Mouse (Mus musculus) heart, adult 9 months (tissue): ENCODE data around the gene Traf3ip2.
A peak's percentile ranks its signal among the peaks of the same experiment; 100 is the strongest.

Source experiments
- DNase-seq, 2 experiments: peaks; one replicate each; pipeline ENCODE4 v3.0.0; 2022; ENCODE audit warnings: low spot score in 2 of 2

Traf3ip2 gene

DNA sequence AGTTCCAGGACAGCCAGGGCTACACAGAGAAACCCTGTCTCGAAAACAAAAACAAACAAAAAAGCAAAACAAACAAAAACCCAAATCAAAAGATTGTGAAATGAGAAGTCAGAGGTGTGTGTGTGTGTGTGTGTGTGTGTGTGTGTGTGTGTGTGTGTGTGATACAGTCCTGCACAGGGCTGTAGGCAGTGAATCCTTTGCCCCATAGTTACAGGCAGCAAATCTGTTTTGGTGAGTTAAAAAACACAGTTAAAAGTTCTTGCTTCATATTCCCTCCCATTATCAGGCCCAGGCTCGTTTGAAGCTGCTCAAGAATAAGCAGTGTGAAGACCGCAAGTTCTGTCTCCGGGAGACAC, at the start of gene Traf3ip2:
TSS of gene Traf3ip2 (plus strand) at position 302 of the 356 bp plus-strand sequence.
- DNase-seq, result no peak

DNA sequence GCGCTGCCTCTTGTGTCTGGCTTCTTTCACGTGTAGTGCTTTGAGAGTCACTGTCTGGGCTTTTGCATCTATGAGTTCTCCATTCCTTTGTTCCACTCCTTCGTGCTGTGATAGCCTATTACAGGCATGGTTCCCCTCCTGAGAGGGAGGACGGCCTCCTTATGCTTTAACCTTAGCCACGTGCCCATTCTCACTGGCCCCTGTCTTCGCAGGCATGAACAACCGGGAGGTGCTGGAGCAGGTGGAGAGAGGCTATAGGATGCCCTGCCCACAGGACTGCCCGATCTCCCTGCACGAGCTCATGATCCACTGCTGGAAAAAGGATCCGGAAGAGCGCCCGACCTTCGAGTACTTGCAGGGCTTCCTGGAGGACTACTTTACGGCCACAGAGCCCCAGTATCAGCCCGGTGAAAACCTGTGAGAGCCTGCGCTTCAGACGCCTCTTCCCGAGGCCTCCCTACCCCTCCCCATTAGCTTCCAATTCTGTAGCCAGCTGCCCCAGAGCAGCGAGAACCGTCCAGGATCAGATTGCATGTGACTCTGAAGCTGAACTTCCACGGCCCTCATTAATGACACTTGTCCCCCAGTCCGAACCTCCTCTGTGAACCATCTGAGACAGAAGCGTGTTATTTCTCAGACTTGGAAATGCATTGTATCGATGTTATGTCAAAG, 49.0 kb upstream of the Traf3ip2 start:
- DNase-seq, result no peak

DNA sequence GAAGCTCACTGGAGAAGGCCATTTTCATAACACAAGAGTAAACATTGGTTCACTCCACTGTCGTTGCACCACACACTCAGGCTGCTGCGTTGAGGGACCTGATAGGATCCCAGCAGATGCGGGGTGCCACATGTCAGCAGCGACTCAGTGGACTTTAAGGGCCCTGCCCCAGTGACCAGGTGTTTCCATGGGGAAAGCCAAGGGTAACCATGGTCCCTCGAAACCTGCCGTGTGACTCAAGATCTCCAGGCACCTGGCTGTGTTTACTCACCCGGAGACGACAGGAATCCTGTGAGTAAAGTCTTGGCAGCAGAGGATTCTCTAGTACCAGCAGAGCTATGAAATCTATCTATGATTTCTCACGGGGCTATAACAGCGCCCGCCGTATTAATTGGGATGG, 45.8 kb upstream of the Traf3ip2 start:
- no peak for DNase-seq

DNA sequence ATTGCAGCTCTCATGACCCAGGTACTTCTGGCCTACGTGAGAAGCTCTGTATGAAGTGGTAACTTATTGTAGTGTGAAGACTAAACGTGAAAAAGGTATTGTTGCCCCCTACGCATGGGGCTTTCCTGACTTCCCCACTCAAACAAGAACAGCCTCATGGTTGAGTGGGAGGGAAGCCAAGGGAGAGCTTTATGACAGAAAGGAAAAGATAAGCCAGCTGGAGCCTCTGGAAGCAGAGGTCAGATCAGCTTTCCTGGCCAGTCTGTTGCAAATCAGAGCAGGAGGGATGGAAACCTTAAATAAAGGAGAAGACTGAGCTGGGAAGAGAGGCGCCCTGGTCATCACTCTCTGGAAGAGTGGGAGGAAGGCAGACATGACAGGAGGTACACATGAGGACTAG, 43.7 kb upstream of the Traf3ip2 start:
- no peak for DNase-seq

DNA sequence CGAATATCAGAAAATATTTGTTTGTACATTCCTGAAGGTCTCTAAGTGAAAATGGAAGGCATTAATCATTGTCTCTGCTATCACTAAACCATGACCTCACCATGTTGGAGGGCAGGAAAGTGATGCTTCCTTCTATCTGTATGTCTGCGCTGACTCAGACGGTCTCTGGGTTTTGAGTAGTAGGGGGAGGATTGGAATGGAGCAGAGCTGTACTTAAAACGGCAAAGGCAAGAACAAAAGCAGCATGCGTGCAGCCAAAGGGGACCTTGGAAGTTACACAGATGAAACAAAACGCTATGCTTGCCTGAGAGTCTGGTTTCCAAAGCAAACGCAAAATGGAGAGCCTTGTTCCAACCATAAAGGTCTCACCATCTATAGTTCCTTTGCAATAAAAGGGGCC, 41.7 kb upstream of the Traf3ip2 start:
- no peak for DNase-seq

DNA sequence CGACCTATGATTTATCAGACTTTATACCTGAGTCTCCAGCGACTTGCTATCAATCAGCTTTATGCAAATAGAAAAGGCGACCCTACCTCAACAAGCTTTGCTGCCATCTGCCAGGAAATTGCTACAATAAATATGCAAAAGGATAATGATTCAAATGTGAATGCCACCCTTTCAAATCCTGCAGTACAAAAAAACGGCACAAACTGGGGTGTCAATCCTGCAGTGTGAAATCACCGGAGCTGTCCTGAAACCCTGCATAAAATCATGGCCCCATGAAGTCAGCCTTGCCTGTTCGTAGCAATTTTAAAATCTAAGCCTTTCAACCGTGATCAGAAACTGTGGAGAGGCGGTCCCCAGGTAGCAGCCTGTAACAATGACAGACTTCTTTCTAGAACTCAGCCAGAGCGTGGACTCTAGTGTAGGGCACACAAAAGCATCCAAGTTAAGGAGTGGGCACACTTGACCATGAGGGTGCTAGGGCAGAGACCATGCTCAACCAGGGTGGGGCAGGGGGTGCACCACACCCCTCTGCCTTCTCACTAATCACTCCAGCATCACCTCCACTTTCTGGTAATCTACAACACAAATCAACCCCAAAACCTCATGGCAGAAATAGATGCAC, 40.6 kb upstream of the Traf3ip2 start:
- no peak for DNase-seq

DNA sequence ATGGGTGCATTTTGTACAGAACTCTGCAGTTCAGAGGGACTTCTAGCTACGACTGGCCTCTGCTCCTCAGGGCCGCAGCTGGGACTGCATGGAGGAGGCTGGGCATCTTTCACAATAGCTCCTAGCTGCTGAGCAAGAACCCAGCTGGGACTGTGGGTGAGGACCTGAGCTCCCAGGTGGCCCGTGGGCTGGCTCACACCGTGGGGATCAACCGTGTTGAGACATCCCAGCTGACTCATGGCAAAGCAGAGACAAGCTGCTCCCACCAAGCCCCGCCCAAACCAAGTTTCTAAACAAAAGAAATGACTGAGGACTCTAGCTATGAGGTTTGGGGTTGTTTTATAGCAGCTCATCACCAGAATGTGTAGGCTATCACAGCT, 40.1 kb upstream of the Traf3ip2 start:
- DNase-seq, result peak; percentile 40

DNA sequence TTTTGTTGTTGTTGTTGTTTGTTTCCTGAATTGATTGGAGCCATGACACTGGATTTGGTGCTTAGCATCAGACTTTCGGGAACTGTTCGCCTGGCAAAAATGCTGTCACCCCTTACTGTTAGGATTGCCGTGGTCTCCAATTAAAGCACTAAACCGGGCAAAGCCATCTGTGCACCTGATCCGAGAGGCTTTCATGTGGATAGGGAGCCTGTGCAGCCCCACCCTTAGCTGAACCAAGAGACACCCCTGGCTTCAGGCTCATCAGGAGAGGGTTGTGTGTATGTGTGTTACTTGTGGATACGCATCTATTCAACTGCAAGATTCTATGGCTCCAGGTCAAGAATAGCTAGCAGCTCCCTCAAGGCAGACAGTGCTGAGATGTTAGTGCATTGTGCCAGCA, 36.3 kb upstream of the Traf3ip2 start:
- DNase-seq, result no peak

DNA sequence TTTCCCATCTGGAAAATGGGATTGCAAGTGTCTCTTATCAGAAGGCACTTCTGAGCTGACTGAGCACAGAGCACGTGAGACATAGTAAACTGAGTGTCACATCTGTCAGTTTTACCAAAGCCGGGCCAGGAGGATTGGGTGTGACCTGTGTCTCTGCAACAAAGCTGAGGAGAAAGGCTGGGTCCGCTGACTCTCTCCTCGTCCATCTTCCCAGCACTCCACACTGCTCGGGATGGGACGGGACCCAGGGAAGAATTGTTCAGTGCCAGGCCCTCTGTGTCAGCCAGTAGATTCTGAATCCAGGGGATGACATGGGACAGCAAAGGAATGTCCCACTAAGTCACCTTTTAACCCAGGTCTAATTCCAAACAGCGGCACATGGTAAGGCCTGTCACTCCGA, 32.3 kb upstream of the Traf3ip2 start:
- no peak for DNase-seq

DNA sequence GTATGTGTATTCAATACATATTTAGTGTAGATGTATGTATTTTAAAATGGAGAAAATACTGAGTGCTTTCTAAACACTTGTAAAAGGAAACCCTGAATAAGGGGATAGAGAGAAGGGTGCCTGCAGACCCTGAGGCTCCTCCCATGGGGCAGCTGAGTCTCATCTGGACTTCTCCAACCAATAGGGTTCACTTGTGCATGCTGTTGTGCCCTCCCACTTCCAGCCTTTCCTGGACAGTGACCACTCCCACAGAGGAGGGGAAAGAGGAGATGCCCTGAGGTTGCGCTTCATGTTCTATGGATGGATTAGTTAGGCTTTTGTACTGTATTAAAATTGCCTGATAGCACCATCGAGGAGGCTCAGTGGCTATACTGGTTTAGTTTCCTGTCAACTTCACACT, 30.3 kb upstream of the Traf3ip2 start:
- DNase-seq, result no peak

DNA sequence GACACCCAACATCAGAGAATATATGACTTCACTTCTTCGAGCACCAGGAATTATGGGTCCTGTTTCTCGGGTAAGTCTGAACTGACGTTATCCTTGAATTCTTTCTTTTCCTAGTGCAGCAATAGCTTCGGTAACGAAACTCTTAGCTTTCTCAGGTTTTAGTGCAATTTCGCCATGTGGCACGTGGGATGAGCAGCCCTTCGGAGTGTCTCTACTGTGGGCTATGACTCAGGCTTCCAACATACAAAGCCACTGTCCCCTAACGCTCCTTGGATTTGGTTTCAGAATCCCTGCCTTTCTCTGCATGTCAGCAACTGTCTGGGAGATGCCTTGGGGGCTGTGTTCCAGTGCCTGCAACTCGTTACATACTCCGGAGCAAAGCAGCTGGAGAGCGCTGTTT, 29.0 kb upstream of the Traf3ip2 start:
- no peak for DNase-seq

DNA sequence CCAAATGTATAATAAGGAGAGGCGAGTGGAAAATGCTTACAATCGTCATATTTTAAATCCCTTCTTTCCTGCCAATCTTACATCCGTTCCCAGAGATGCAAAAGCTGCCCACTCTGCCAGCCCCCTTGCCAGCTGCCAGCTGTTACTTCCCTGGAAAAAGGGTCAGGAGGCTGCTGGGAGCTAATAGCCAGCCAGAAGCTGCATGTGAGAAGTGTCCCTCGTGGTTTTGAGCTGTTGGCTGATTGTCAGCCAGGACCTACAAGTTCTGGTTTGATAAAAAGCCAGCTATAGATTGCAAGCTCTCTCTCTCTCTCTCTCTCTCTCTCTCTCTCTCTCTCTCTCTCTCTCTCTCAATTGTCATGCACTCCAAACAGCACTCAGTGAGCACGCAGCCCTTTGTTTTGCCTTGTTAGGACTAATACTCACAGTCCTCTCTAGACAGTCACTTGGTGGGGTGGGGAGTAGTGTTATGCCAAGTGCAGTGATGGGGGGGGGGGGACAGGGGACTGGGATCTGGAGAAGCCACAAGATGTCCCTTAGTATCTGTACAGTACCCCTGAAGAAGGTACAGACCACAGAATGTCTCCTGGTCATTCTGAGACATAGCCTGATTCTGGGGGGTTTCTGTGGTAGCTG, 25.3 kb upstream of the Traf3ip2 start:
- no peak for DNase-seq

DNA sequence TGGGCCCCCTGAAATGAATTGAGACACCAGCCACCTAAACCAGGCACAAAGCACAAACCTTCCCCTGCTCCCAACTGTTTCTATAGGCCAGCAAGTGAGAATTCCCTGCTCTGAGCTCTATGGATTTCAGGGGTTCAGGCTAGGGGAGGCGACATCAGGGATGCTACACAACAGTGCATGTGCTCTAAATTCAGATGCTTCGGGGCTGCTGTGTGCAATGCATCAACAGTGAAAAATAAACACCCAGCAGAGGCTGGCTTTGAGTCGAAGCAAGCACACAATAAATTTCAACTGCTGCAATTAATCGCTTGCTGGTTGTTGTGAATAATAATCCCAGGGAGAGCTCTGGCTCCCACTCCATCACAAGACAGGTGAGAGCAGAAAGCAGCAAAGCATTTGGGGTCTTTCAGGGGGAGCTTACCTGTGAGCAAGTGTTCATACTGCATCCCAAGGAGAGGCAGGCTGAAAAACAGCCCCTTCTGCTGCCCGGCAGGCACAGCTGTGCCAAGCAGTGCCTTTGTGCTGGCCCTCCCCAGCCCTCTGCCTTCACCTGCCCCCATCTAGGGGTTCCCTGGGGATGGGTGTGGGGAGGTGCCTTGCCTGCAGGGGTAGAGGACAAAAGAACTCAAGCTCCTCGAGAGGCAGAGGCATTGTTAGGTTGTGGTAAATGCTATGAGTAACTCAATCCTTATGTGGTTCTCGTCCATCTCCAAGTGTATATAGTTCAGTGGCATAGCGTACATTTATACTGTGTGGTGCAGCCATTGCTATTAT, 24.6 kb upstream of the Traf3ip2 start:
- no peak for DNase-seq

DNA sequence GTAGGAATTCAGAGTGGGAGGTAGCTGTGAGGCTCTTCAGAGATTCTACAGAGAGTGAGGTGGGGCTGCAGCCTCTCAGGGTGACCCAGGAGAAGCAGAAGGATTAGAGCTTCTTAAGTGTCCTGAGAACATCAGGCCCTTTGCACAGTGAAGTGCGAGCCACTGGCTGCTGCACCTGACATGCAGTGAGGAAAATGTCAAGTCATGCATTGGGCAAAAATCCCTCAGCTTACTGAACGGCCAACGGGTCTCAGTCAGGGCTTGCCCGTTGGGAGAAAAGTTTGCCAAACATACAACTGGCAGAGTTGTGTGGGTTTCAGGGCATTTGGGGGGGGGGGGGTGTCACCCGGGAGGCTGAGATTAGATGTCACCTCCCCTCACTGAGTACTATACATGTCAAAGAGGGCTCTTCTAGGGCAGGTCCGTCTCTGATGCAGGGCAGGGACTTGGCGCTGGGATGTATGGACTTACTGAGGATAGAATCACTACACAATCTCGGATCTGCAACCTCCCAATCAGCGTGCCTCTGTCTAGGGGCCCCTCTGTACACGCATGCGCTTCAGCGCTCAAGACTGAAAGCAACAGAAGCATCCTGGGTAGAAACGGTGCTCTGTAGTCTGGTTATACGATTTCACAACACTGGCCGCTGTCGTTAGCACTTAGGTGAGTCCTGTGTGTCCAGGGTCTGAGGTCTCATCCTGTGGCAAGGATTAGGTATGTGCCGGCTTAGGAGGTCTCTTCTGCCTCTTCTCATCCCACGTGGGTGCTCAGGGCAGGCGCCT, 22.8 kb upstream of the Traf3ip2 start:
- DNase-seq, result no peak

DNA sequence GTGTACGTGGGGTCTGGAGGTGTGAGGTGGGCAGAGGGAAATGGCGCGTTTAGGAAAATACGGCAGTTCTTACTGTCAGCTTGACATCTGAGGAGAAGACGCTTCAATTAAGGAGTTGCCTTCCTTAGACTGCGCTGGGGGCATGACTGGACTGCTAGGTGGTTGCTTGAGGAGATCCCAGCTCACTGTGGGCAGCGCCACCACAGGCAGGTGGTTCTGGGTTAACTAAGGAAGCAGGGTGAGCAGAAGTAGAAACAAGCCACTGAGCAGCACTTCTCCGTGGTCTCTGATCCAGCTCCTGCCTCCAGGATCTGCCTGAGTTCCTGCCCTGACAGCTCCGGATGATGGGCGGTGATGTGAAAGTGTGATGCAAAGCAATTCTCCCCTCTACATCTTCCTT, 22.1 kb upstream of the Traf3ip2 start:
- DNase-seq, result no peak

DNA sequence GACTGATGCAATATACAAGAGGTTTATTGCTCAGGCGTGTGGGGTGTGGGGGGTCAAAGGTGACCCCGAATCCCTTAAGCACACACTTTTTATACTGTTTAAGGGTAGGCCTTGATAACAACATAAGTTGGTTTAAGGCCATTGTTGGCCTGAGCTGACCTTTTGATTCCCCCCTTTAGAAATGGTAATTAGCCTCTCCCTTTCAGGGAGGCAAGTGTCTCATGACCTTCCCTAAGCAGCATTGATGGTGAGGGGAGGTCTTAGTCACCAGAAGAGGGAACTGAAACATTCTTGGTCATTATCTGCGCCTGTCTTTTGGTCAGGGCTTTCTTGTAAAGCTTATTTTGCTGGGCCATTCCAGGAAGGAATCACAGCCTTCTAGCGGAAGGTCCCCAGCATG, 20.2 kb upstream of the Traf3ip2 start:
- DNase-seq, result no peak

DNA sequence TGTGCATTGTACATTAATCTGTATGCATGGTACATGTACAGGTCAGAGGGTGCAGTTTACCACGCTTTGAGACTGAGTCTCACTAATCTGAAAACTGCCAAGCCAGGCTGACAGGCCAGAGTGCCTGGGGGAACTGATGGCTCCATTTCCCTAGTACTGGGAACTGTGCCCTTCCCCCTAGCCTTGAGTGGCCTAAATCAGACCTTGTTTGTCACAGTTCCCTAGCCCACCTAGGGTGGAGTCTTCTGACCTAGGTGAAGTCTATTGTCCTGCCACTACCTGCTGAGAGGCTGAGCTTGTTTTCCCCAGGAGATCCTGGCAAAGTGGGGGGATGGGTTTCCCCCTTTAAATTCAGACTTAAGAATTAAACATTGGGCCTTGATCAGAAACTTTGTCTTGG, 18.0 kb upstream of the Traf3ip2 start:
- no peak for DNase-seq

DNA sequence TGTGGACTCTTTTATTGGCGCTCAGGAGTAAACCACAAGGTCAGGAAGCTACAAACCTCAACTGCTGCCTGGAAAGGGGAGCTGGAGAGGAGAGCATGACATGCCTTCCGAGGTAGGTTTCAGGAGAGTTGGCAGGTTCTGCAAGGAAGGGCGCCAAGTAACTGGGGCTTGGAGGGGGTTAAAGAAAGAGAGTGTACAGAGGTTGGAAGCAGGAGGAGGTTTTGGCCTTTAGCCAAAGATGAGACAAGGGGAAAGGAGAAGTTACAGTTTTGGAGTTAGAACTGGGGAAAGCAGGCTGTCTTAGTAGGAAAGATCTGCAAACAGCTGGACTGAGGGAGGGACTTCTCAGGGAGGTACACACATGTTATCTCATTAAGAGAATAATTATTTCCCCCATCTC, 16.9 kb upstream of the Traf3ip2 start:
- DNase-seq, result no peak

DNA sequence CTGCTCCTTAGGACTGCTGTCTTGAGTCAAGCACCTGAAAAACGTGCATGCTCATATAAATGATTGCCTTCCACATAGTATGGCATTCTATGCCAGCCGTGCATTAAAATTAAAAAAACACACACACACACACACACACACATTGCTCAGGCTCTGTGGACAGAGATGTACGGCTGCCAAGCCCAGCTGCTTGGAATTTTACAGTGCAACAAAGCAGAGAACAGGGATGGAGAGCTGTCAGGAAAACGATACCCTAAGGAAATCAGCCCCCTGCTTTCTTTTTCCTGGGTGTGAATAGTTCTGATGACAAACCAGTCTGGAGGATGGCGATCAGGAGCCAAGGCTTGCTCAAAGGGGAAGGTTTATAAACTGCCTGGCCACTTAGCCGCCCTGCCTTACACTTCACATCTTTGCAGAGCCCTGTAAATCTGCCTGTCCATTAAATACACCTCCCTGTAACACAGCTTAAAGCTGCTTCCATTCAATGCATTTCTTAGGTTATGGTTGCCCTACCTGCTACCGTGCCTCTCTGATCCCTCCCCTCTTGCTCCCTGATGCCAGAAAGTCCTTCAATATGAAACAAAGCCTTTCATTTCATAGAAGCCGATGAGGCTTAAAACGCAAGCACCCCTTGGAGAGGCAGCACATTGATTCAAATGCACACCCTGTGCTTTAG, 15.5 kb upstream of the Traf3ip2 start:
- no peak for DNase-seq

DNA sequence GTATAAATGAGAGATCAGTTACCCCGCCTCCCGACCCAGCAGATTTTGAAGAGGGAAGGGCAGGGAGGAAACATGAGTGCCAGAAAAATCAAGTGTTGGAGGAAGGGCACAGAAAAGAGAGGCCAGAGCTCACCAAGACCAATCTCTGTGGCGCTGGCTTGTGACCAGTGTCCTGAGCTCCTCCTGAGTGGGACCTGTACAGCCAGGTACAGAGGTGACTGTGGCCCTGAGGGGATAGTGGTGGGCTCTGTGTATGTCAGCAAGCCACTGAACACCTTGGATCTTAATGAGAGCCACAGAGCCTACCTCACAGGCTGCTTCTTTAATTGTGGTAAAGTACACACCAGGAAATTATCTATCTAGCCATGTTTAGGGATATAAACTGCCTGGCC, 14.9 kb upstream of the Traf3ip2 start:
- no peak for DNase-seq

DNA sequence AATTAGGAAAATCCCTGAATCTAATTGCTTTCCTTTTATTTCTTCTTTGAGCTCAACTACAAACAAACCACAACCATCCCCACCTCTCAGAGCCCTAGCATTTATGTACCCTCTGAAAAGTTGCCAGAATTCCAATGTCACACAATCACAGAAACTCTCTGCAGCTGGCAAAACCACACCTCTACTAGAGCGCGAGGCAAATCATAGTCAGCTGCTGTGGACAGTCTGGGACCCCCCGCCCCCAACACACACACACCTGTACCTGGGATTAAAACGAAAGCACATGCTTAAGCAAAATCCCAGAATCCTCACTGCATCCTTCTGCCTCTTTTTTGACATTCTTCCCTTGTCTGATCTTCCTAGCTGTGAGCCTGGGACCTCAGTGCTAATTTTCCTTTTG, 13.1 kb upstream of the Traf3ip2 start:
- DNase-seq, result no peak

DNA sequence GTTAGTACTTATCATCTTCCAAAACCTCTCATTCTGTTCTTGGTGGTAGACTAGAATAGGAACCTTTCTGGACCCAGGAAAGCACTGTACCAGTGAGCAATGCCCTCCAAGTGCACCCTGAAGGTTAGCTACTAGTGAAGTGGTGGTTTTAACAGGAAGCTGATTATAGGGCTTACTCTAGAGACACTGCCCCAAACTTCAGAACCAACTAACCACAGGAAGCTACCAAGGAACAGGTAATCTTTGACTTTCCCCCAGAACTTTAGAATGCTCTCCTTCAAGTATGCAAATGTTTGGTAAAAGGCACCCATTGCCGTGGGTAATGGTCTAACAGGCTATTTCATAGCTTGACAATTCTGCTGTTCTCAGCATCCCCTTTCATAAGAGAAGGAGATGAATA, 12.6 kb upstream of the Traf3ip2 start:
- DNase-seq, result no peak
